Mouse (Mus musculus) kidney, embryonic 15.5 days (tissue): ENCODE measurements around the gene Cnrip1. TPM values are rescaled to one million over a fixed set of nuclear protein-coding genes. Genes with fewer than 3 reads are reported as not detected.
"Not testable (repeated sequence)": the region's sequence is repeated elsewhere in the genome, so short reads cannot be mapped to it uniquely, and the experiment has no call there.

Source experiments
- ATAC-seq: fragments of 200-750 bp; cut with Nextera tagmentation; replicated peaks from 2 replicates; pipeline ENCODE4 v1.8.0; 2017; ENCODE audit warnings: moderate TSS enrichment; ENCODE audit not compliant: low FRiP score
- H3K27ac ChIP-seq: fragments of 300-500 bp; sonication (generic); 2 replicates; pipeline ENCODE4 v1.5.1; 2015; ENCODE audit warnings: mild to moderate bottlenecking, inconsistent platforms
- H3K27me3 ChIP-seq: fragments of 300-500 bp; sonication (generic); 2 replicates; pipeline ENCODE4 v1.6.1; 2015; ENCODE audit warnings: inconsistent platforms
- H3K36me3 ChIP-seq: fragments of 300-500 bp; sonication (generic); 2 replicates; pipeline ENCODE4 v1.6.1; 2015; ENCODE audit warnings: inconsistent platforms
- H3K4me1 ChIP-seq: fragments of 300-500 bp; sonication (generic); 2 replicates; pipeline ENCODE4 v1.6.1; 2015; ENCODE audit warnings: inconsistent platforms
- H3K4me2 ChIP-seq: fragments of 300-500 bp; sonication (generic); 2 replicates; pipeline ENCODE4 v1.6.1; 2015; ENCODE audit warnings: moderate library complexity, mild to moderate bottlenecking, inconsistent platforms
- H3K4me3 ChIP-seq: fragments of 300-500 bp; sonication (generic); replicated peaks from 2 replicates; pipeline ENCODE4 v1.5.1; 2015; ENCODE audit warnings: mild to moderate bottlenecking, inconsistent platforms
- H3K9ac ChIP-seq: fragments of 300-500 bp; sonication (generic); 2 replicates; pipeline ENCODE4 v1.6.1; 2015; ENCODE audit warnings: mild to moderate bottlenecking, inconsistent platforms
- H3K9me3 ChIP-seq: fragments of 300-500 bp; sonication (generic); replicated peaks from 2 replicates; pipeline ENCODE4 v1.6.1; 2016; ENCODE audit warnings: inconsistent platforms
- WGBS: fragments of 180-500 bp; shearing (Covaris S2); methylation state at CpG from one replicate; pipeline ENCODE4 v1.1.7; 2015; ENCODE audit warnings: mixed read lengths; 5-methylcytosine and 5-hydroxymethylcytosine counted together
- polyA plus RNA-seq: library from polyadenylated mRNA; unstranded; fragments of >200 nt; fragmentation: Nextera tagmentation; extraction: Ambion mirVana; gene quantifications from 2 replicates; pipeline ENCODE4 v1.2.1, GENCODE M21; 2015

Cnrip1 gene
- polyA plus RNA-seq = 30.0 and 34.2 TPM in 2 replicates

DNA sequence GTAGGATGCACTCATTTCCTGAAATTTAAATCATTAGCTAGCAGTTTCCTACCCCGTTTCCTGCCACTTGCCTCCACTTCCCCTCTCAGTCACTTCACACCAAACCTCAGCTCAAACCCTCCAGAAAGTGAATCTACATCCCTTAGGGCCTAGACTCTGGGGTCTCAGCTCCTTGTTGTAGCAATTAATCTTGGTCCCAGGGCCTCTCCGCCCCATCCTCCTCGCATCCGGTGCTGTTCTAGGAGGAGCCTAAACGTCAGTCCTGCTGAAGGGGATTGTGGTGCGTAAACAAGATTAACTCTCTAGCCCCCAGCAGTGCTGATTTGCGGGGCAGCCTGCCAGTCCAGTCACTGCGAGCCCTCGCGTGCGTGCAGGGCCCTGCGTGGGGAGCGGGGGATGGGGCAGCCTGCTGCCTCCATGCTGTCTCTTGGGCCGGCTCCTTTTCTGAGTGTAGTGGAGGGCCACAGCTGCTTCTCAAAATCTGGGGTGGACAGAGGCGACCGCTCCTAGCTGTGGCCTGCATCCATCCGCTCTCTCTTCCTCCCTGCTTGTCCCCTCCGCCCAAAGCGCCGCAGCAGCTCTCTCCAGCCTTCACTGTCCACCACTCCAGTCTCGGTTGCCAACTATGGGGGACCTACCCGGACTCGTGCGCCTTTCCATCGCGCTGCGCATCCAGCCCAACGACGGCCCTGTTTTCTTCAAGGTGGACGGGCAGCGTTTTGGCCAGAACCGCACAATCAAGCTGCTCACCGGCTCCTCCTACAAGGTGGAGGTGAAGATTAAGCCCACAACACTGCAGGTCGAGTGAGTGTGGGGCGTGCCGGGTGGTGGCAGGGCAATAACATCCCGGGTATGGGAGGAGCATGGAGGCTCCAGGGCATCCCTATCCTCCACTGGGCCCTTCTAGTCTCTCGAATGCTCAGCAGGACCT is at the start of gene Cnrip1, which contains the start of gene Plek:
Gene Cnrip1, plus strand, starts transcription at position 42 of the 931 bp plus-strand sequence.
Gene Plek, minus strand, starts transcription at position 837 of the 931 bp plus-strand sequence.
- Histone ChIP-seq H3K4me1 (peaks cover 15% of the 10 kb centered on the region), H3K27me3 (no peaks in the 10 kb centered on the region), H3K9ac (peak within 1 kb of the TSS; percentile 66), H3K27ac (peak within 1 kb of the TSS; percentile 86), H3K36me3 (no peaks in the 10 kb centered on the region; the same call in 1 of the 2 replicates), H3K9me3 (no peaks in the 10 kb centered on the region), H3K4me3 (peak within 1 kb of the TSS; percentile 62), H3K4me2 (peak within 1 kb of the TSS; percentile 79)
- peak; percentile 96 for ATAC-seq
- under 1% methylated on average over 38 of the region's 38 CpGs for WGBS

DNA sequence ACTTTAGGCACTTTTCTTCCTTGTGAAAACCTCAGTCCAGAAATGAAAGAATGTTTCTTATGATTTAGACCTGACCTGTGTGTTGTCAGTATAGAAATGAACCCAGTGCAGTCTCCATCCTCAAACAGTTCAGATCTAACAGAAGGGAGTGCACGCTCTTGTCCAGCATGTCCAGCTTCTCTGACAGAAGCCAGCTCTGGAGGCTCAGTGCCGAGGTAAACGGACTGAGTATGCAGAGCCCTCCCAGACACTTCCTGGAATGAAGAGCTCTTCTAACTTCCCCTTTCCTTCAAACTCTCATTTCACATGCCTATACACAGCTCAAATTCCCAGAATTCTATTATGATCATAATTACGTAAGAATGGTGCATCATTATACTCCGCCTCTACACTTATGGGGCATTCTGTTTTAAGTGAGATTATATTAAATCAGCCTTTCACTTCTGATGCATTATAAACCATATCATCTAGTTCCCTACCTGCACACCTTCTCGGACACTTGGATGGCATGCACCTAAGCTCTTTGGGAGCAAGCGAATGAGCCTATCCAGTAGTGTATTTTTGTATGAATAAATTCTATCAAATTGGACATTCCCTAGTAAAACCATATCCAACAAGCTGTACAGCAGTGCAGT is 48.5 kb upstream of the Cnrip1 start:
- Histone ChIP-seq H3K4me2 (no peak overlapping the region), H3K36me3 (no peaks in the 10 kb centered on the region), H3K4me3 (no peak overlapping the region), H3K4me1 (no peaks in the 10 kb centered on the region), H3K27ac (no peak overlapping the region), H3K9ac (no peak overlapping the region), H3K9me3 (no peaks in the 10 kb centered on the region), H3K27me3 (no peaks in the 10 kb centered on the region)
- 84% methylated on average over 7 of the region's 7 CpGs for WGBS
- no peak for ATAC-seq

DNA sequence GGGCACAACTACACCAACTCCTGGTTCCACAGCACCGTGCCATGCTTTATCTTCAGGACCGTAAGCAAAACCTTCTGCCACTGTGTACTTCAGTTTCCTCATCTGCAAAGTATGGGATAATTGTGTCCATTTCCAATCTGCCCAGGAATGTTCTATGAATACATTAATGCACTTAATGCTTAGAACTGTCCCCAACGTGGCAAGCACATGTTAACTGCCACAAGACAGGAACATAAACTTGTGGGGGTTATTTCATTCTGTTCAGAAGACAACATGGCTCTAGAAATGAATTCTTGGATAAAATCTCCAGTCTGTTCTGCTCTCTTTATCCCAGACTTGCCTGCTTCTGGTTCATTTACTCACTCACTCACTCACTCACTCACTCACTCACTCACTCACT is 47.6 kb upstream of the Cnrip1 start:
- no peaks in the 10 kb centered on the region for H3K27me3 ChIP-seq
- H3K4me3 ChIP-seq = no peak overlapping the region
- no peaks in the 10 kb centered on the region for H3K36me3 ChIP-seq
- H3K27ac ChIP-seq = no peak overlapping the region
- H3K9me3 ChIP-seq = no peaks in the 10 kb centered on the region
- H3K4me2 ChIP-seq = no peak overlapping the region
- no peak for ATAC-seq
- H3K4me1 ChIP-seq = no peaks in the 10 kb centered on the region
- H3K9ac ChIP-seq = no peak overlapping the region
- WGBS = 73% methylated on average over 3 of the region's 3 CpGs

DNA sequence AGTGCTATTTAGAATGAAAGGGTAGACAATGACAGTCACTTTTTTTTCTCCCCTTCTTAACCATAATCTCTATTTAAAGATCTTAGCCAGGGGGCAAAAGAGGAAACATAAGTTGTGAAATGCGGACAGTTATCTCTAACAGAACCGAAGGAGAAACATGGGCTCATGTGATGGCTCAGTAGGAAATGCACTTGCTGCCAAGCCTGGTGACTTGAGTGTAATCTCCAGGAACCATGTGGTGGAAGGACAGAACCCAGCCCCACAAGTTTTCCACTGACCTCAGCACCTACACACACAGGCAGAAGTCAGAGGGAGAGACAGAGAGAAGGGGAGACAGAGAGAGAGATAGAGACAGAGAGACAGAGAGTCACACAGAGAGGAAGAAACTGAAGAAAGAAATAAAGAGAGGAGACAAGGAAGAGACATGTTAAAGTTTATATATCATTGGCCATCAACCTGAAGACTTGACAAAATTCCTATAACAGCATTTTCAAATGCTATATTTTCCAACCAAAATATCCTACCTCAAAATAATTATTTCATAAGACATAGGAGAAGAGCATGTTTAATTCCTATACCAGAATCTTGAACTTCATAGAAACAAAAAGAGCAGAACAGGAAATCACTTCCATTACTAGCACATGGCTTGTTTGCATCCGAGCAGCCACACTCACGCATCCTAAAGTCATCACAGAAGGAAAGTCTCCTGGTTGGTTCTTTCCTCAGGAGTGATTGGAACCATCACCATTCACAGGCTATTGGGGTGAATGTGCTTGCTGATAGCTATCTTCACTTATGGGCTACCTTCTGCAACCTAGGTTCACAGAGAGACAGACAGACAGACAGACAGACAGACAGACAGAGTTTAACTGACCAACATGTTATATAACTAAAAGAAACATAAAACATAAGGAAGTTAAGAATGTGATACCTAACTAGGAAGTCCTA is 46.2 kb upstream of the Cnrip1 start:
- no peaks in the 10 kb centered on the region for H3K9me3 ChIP-seq
- no peak overlapping the region for H3K4me2 ChIP-seq
- 75% methylated on average over 4 of the region's 4 CpGs for WGBS
- H3K4me1 ChIP-seq = no peaks in the 10 kb centered on the region
- no peak overlapping the region for H3K4me3 ChIP-seq
- no peaks in the 10 kb centered on the region for H3K36me3 ChIP-seq
- H3K27me3 ChIP-seq = no peaks in the 10 kb centered on the region
- no peak overlapping the region for H3K9ac ChIP-seq
- H3K27ac ChIP-seq = no peak overlapping the region
- no peak for ATAC-seq

DNA sequence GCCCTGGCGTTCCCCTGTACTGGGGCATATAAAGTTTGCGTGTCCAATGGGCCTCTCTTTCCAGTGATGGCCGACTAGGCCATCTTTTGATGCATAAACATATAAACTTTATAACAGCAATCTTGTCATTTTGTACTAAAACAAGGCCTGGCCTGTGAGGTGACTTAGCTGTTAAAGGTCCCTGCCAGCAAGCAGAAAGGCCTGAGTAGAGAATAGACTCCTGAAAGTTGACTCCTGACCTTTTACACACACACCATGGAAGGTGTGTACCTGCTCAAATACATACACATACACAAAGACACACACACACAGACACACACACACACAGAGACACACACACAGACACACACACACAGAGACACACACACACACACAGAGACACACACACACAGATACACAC is 44.9 kb upstream of the Cnrip1 start:
- not testable (repeated sequence) for H3K27me3 ChIP-seq, H3K4me1 ChIP-seq, H3K36me3 ChIP-seq, H3K27ac ChIP-seq, H3K9ac ChIP-seq, ATAC-seq, H3K9me3 ChIP-seq, H3K4me3 ChIP-seq, H3K4me2 ChIP-seq
- WGBS = 70% methylated on average over 3 of the region's 3 CpGs

DNA sequence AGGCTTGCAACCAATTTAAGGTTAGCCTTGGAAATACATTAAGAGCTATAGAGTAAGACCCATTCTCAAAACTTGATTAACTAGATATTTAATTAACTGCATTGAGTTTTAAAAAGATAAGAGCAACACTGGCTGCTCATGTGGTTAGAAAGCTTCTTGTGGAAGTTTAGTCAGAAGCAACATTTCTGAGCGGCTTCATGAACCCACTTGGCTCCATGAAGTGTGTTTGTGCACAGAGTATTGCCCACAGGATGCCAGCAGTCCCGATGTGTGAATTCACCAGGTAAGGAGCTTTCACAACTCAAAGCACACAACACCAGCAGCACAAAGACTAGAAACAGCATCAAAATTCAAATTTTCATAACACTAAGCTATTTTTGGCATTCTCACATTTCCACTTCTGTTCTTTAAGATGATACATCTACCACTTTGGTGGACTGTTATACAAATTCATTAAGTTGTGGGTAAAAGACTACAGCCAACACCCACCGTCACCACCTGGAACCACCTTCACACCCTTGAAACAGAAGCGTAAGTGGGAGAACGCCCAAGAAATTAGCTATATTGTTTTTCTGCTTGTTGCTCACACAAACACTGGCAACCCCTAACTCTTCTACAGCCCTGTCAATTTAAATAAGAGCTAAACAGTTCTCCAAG is 43.7 kb upstream of the Cnrip1 start:
- H3K9me3 ChIP-seq = no peaks in the 10 kb centered on the region

DNA sequence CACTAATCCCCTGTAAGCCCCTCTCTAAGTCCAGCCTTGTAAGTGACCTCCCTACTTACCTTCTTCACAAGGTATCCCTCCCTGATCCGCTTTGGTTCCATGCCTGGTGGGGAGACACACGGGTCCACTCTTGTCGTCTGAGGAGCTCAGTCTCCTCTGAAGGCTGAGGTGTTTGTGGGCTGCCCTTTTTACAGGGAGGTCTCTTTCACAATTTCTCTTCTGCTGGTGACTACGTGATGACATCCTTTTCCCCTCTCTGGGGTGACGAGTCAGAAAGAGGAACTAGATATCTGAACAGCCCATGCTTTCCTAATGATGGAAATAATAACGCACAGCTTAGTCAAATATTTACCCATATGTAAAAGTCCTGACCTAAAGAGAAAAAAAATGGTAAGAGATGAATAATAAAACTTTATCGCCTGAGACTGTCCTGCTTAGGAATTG is 42.9 kb upstream of the Cnrip1 start:
- no peak overlapping the region for H3K27ac ChIP-seq
- H3K4me2 ChIP-seq = no peak overlapping the region
- no peaks in the 10 kb centered on the region for H3K9me3 ChIP-seq
- 66% methylated on average over 7 of the region's 7 CpGs for whole genome bisulfite sequencing
- ATAC-seq = no peak
- no peaks in the 10 kb centered on the region for H3K4me1 ChIP-seq
- no peaks in the 10 kb centered on the region for H3K27me3 ChIP-seq
- no peak overlapping the region for H3K9ac ChIP-seq
- H3K36me3 ChIP-seq = no peaks in the 10 kb centered on the region
- H3K4me3 ChIP-seq = no peak overlapping the region

More for the DNA sequence above, 43.7 kb upstream of the Cnrip1 start:
- Histone ChIP-seq H3K36me3 (no peaks in the 10 kb centered on the region), H3K27ac (no peak overlapping the region), H3K4me2 (no peak overlapping the region), H3K4me3 (no peak overlapping the region), H3K4me1 (no peaks in the 10 kb centered on the region), H3K9ac (no peak overlapping the region), H3K27me3 (no peaks in the 10 kb centered on the region)
- 88% methylated on average over 5 of the region's 5 CpGs for WGBS
- ATAC-seq = no peak

DNA sequence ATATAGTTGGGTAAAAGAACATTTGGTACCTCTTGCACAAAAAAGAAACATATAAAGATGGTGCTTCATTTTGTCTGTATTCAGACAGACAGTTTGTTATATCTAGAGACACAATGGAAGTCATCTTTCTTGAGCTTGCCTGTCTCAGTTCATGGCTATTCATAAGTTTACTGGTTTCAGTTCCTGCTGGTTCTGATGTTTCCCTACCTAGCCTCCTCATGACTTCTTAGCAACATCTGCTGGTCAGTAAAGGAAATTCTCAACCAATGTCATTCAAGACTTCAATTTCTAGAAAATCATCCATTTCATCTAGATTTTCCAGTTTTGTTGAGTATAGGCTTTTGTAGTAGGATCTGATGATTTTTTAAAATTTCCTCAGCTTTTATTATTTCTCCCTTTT is 38.4 kb upstream of the Cnrip1 start:
- no peaks in the 10 kb centered on the region for H3K27me3 ChIP-seq
- no peak for ATAC-seq
- no peak overlapping the region for H3K4me3 ChIP-seq
- H3K4me1 ChIP-seq = no peaks in the 10 kb centered on the region
- H3K36me3 ChIP-seq = no peaks in the 10 kb centered on the region
- no peak overlapping the region for H3K27ac ChIP-seq
- H3K4me2 ChIP-seq = no peak overlapping the region
- H3K9me3 ChIP-seq = no peaks in the 10 kb centered on the region
- no peak overlapping the region for H3K9ac ChIP-seq

DNA sequence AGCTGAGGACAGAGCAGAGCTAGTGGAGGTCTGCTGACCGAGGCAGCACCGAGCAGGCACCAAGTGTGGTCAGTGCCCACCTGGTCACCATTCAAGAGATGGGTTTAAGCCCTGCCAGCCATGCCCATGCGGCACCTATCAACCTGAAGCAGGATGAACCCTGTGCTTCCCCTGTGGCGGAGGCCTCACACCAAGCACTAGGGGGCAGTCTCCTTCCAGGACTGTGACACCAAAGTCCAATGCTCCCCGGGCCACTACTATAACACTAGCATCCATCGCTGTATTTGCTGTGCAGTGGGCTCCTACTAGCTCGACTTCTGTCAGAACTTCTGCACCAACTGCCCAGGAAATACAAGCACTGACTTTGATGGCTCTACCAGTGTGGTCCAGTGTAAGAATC is 32.1 kb upstream of the Cnrip1 start:
- no peak overlapping the region for H3K27ac ChIP-seq
- H3K9ac ChIP-seq = no peak overlapping the region
- H3K4me2 ChIP-seq = no peak overlapping the region
- ATAC-seq = no peak
- H3K36me3 ChIP-seq = no peaks in the 10 kb centered on the region
- H3K4me1 ChIP-seq = no peaks in the 10 kb centered on the region
- no peak overlapping the region for H3K4me3 ChIP-seq
- 90% methylated on average over 7 of the region's 7 CpGs for WGBS
- H3K9me3 ChIP-seq = peaks cover 6% of the 10 kb centered on the region; the same call in 1 of the 2 replicates
- H3K27me3 ChIP-seq = no peaks in the 10 kb centered on the region

DNA sequence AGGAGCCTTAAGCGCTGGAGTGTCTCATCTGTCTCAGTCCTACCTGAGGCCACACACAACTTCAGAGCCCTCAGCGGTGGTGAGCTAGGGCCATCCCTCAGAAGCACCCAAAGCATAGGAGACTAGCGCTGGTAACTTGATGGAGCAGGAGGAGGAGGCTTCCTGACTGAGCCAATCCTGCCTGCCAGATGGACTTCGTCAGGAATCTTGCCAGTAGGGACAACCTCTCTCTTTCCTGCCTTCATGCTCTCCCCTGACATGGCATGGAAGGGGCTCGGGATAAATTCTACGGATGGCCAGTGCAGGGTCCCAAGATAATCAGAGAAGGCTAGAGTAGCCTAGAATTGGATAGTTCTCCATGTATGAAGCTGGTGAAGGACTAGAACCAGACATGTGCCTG is 28.2 kb upstream of the Cnrip1 start:
- peaks cover 6% of the 10 kb centered on the region; the same call in 1 of the 2 replicates for H3K9me3 ChIP-seq
- H3K36me3 ChIP-seq = no peaks in the 10 kb centered on the region
- WGBS = 74% methylated on average over 6 of the region's 6 CpGs
- H3K27ac ChIP-seq = no peak overlapping the region
- H3K9ac ChIP-seq = no peak overlapping the region
- H3K4me2 ChIP-seq = no peak overlapping the region
- H3K4me3 ChIP-seq = no peak overlapping the region
- H3K27me3 ChIP-seq = no peaks in the 10 kb centered on the region
- no peak for ATAC-seq
- H3K4me1 ChIP-seq = no peaks in the 10 kb centered on the region

DNA sequence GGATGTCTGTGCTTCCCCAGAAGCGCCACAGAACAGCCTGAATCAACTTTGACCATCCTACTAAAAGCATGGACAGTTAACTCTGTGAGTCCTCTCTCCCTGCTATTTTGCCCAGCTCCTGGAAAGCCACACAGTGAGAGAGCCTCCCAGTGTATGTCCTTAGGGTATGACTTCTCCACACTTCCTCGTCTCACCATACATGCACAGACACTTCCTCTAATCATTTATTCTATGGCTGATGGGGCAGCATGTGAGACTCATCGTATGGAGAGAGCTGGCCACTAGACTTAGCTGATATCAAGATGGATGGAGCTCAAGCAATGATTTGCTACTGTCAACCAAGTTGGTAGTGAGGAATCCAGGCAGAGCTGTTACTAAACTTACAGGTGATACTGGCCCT is 27.4 kb upstream of the Cnrip1 start:
- no peak overlapping the region for H3K4me3 ChIP-seq
- no peaks in the 10 kb centered on the region for H3K27me3 ChIP-seq
- no peaks in the 10 kb centered on the region for H3K4me1 ChIP-seq
- no peak for ATAC-seq
- no peaks in the 10 kb centered on the region for H3K36me3 ChIP-seq
- no peak overlapping the region for H3K9ac ChIP-seq
- H3K9me3 ChIP-seq = no peaks in the 10 kb centered on the region
- 83% methylated on average over 3 of the region's 3 CpGs for WGBS
- H3K27ac ChIP-seq = no peak overlapping the region
- no peak overlapping the region for H3K4me2 ChIP-seq
